Mouse (Mus musculus) stomach, embryonic 14.5 days (tissue): Measurements from ENCODE around the gene Dnah5. TPM values are rescaled to one million over a fixed set of nuclear protein-coding genes. Genes with fewer than 3 reads are reported as not detected.

Source experiments
- ATAC-seq: fragments of 200-750 bp; cut with Nextera tagmentation; 2 replicates; pipeline ENCODE4 v1.8.0; 2017; ENCODE audit warnings: low read depth, moderate TSS enrichment; ENCODE audit not compliant: insufficient number of reproducible peaks, insufficient read depth, low FRiP score
- H3K27ac ChIP-seq: fragments of 300-500 bp; sonication (generic); 2 replicates; pipeline ENCODE4 v1.5.1; 2014; ENCODE audit warnings: mild to moderate bottlenecking, low read length, moderate library complexity, mixed read lengths
- H3K27me3 ChIP-seq: fragments of 300-500 bp; sonication (generic); 2 replicates; pipeline ENCODE4 v1.6.1; 2014; ENCODE audit warnings: low read length, control low read depth, mixed read lengths; ENCODE audit not compliant: control insufficient read depth, insufficient read depth
- H3K36me3 ChIP-seq: fragments of 300-500 bp; sonication (generic); 2 replicates; pipeline ENCODE4 v1.6.1; 2014; ENCODE audit warnings: mild to moderate bottlenecking, control low read depth, low read length, moderate library complexity, mixed read lengths; ENCODE audit not compliant: control insufficient read depth, insufficient read depth
- H3K4me1 ChIP-seq: fragments of 300-500 bp; sonication (generic); 2 replicates; pipeline ENCODE4 v1.6.1; 2014; ENCODE audit warnings: low read length, control low read depth, mixed read lengths; ENCODE audit not compliant: control insufficient read depth, insufficient read depth
- H3K4me2 ChIP-seq: fragments of 300-500 bp; sonication (generic); replicated peaks from 2 replicates; pipeline ENCODE4 v1.6.1; 2014; ENCODE audit warnings: low read depth, low read length, control low read depth
- H3K4me3 ChIP-seq: fragments of 300-500 bp; sonication (generic); 2 replicates; pipeline ENCODE4 v1.5.1; 2014; ENCODE audit warnings: low read depth, low read length, control low read depth
- H3K9ac ChIP-seq: fragments of 300-500 bp; sonication (generic); replicated peaks from 2 replicates; pipeline ENCODE4 v1.6.1; 2014; ENCODE audit warnings: low read depth, mild to moderate bottlenecking, control low read depth, low read length, moderate library complexity, mixed read lengths
- H3K9me3 ChIP-seq: fragments of 300-500 bp; sonication (generic); 2 replicates; pipeline ENCODE4 v1.6.1; 2016; ENCODE audit warnings: low read depth, low read length, control low read depth; ENCODE audit not compliant: control insufficient read depth
- WGBS: fragments of 180-500 bp; shearing (Covaris S2); extraction: QIAGEN DNeasy Blood & Tissue Kit; methylation state at CpG from one replicate; pipeline ENCODE4 v1.1.7; 2014; 5-methylcytosine and 5-hydroxymethylcytosine counted together
- polyA plus RNA-seq: library from polyadenylated mRNA; unstranded; fragments of >200 nt; fragmentation: Nextera tagmentation; extraction: Ambion mirVana; gene quantifications from 2 replicates; pipeline ENCODE4 v1.2.1, GENCODE M21; 2014

Dnah5 gene
- 0.03 and 0.04 TPM in 2 replicates for polyA plus RNA-seq

DNA sequence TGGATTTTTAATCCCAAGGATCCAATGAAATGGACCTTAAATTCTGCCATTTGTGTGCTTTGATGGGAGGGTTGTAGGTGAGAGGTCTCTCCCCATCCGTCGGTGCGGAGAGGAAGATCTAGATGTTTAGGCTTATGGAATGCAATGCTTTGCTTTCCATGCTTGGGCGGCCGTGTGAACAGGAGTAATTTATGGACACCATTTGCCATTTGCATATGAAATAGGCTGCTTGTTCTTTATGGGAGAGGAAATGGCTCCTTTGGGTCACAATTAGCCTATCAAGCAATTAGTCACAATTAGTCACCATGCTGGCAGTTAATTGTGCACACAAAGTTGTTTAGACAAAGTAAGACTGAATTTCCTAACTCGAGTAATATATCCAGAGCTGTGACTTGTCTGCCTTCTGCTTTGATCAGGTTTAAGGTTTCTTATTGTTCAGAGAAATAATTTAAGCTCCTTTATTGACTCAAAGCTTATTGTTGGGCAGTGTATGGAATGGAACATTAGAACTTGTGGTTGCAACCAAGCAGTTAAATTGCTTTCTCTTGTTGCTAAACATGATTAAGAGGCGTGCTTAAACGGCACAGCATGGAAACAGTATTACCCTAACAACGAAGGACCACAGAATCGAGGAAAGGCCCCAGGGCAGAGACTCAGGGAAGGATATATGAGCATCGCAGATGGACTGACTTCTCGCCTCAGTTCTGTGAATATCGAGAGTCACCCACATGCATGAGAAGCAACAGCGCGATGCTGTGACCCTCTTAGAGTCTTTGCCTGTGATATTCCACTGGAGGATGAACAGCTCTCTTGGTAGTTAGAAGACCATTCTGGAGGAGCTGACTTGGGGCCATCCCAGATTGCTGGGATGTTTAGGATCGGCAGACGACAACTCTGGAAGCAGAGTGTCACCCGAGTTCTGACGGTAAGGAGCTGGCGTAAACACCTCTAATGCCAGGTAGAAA is at the start of gene Dnah5:
Gene Dnah5 (plus strand): TSS at position 642 of the 965 bp plus-strand sequence.
- Histone ChIP-seq H3K27ac (no peak within 1 kb of the TSS), H3K9me3 (no peaks in the 10 kb centered on the region), H3K4me2 (no peak within 1 kb of the TSS), H3K9ac (no peak within 1 kb of the TSS), H3K4me1 (no peaks in the 10 kb centered on the region), H3K4me3 (no peak within 1 kb of the TSS), H3K27me3 (no peaks in the 10 kb centered on the region), H3K36me3 (no peaks in the 10 kb centered on the region)
- ATAC-seq: no peak
- 79% methylated on average over 20 of the region's 20 CpGs for WGBS

DNA sequence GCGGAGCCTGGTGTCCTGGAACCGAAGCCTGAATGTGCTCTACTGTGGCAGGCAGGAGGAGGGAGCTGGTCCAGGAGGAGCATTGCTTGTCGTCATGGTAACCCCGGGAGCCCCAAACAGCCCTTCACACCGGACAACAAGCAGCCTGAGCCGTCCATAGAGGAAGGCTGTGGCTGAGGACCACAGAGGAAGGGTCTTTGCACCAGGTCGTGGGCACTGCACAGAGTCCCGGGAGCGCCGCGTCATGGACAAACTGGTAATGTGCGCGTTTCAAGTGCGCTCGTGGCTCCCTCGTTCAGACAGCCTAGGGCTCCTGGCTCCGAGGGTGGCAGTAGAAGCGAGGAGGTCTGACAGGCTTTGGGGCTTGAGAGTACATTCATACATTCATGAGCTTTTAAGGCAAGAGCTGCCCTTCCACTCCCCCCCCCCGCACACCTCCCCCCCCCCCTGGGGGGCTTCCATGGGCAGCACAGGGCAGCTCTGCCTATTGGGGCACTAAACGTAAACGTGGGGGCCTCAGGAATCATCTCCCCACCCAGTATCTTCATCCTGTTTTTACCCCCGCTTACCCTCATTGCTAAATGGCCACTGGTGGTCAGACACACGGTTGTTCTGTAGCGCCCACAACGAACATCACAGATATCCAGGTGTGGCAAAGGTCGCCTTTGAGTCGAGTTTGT is 48.6 kb upstream of the Dnah5 start:
- WGBS: 6% methylated on average over 26 of the region's 27 CpGs
- Histone ChIP-seq H3K4me3 (peak overlapping the region; percentile 18; the same call in 1 of the 2 replicates), H3K36me3 (no peaks in the 10 kb centered on the region), H3K9me3 (no peaks in the 10 kb centered on the region), H3K9ac (no peak overlapping the region), H3K4me2 (peak overlapping the region; percentile 63), H3K27ac (no peak overlapping the region), H3K4me1 (0 out of 2 replicates have a peak, but pooled peaks cover 10% of the 10 kb centered on the region), H3K27me3 (no peaks in the 10 kb centered on the region)
- ATAC-seq: peak; percentile 69

DNA sequence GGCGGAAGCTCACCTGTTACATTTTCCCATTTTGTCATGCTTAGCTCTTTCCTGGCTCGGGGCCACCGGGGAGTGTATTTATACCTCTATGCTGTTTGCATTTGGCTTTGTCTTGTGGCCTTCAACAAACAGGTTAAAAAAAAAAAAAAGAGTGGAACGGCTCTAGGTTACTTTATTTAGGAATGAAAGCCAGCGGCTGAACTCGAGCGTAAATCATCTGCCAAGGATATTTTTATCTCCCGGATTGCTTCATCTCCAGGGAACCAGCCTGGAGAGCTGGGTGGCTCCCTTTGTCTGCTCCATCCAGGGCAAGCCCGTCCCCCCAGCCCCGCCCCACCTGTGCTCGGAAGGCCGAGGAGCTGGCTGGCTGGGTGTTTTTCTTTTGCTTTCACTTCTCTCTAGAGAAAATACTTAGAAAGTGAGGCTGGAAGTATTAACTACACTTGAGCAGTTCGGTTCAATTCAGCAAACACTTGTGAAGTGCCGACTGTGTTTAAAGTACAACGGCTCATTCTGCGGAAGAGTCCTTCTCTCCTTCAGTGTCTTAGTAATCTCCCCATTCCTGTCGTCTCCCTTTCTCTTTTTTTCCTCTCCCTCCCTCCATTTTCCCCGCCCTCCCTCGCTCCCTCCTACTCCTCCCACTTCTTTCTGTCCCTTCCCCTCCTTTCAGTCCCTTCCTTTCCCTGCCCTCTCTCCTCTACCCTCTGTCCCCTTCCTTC is 44.6 kb upstream of the Dnah5 start:
- Histone ChIP-seq H3K4me1 (0 out of 2 replicates have a peak, but pooled peaks cover 10% of the 10 kb centered on the region), H3K4me3 (peak overlapping the region; percentile 44), H3K4me2 (peak overlapping the region; percentile 52), H3K27ac (peak overlapping the region; percentile 52; the same call in 1 of the 2 replicates), H3K36me3 (no peaks in the 10 kb centered on the region), H3K27me3 (no peaks in the 10 kb centered on the region), H3K9ac (peak overlapping the region; percentile 33; the same call in 1 of the 2 replicates), H3K9me3 (no peaks in the 10 kb centered on the region)
- 2% methylated on average over 19 of the region's 19 CpGs for WGBS
- peak; percentile 85 for ATAC-seq

DNA sequence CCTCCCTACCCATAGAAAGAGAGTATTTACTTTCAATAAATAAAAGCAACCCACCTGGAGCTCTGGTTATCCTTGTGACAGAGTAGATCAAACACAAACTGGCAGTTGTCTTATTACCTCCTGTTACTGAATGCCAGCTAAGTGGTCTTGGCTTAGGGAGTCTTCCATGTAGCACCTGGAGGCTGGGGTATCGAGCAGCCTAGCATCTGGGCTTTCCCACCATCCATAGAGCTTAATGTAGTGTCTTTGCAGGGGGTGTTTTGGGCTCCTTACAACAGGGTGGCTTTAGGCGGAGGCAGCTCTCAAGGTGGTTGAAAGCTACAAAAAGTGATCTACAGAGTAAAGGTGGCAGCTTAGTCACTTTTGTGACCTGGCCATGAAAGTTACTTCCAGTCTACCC is 41.3 kb upstream of the Dnah5 start:
- H3K4me3 ChIP-seq: no peak overlapping the region
- no peak overlapping the region for H3K4me2 ChIP-seq
- no peaks in the 10 kb centered on the region for H3K27me3 ChIP-seq
- 87% methylated on average over 2 of the region's 2 CpGs for WGBS
- H3K27ac ChIP-seq: no peak overlapping the region
- H3K9me3 ChIP-seq: no peaks in the 10 kb centered on the region
- no peak for ATAC-seq
- H3K4me1 ChIP-seq: 0 out of 2 replicates have a peak, but pooled peaks cover 4% of the 10 kb centered on the region
- H3K36me3 ChIP-seq: no peaks in the 10 kb centered on the region
- H3K9ac ChIP-seq: no peak overlapping the region

DNA sequence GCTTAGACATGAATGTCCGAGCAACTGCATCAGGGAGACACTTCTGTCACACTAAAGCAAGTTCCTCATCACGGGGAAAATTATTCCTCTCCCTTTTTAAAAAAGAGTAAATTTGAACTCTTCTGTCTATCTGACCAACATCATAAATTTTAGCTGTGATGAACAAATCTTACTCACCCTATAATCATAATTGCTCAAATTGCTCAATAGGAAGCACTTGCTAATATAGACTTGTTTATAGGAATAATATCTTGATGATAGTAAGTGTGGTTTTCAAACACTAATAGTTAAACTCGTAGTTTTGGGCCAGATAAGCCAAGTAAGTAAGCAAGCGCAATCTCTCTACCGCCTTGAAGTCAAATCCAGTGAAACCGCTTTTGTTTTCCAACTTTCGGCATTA is 38.3 kb upstream of the Dnah5 start:
- Histone ChIP-seq H3K4me3 (no peak overlapping the region), H3K27ac (no peak overlapping the region), H3K4me2 (no peak overlapping the region), H3K36me3 (no peaks in the 10 kb centered on the region), H3K9me3 (no peaks in the 10 kb centered on the region), H3K4me1 (no peaks in the 10 kb centered on the region), H3K27me3 (no peaks in the 10 kb centered on the region), H3K9ac (no peak overlapping the region)
- no peak for ATAC-seq
- WGBS: 82% methylated on average over 7 of the region's 7 CpGs

DNA sequence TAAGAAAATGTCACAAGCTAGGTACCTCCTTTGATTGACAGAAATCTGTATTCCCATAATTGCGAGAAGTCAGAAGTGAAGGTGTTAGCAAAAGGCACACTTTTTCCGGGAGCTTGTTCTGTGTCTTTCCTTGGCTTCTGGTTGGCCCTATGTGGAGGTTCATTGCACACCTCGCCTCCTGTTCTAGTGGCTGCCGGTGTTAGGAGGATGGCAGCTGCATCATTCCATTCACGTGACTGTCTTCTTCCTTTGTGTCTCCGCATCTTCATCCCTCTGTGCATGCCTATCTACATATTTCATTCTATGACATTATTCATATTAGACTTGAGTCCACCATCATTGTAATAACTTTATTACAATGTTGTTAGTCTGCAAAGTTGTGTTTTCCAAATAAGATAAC is 37.5 kb upstream of the Dnah5 start:
- no peaks in the 10 kb centered on the region for H3K4me1 ChIP-seq
- no peak for ATAC-seq

DNA sequence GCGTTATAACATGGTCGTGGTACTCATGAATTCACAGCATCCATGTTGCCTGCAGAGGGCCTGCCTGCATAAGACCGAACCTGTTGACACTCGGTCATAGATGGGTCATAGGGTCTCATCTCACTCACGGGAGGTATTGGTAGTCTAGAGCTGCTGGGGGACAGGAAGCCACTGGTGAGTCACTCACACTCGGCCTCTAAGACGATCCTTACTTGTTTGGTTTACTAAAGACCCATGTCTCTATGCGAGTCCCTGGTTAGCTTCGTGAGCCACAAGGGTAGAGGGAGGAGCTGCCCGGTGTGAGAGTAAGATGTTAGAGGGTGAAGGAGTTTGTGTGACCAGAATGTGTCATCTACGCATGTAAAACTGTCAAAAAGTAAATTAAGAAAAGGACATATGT is 24.6 kb upstream of the Dnah5 start:
- ATAC-seq: no peak
- H3K9me3 ChIP-seq: no peaks in the 10 kb centered on the region
- H3K4me1 ChIP-seq: no peaks in the 10 kb centered on the region
- no peaks in the 10 kb centered on the region for H3K27me3 ChIP-seq
- no peak overlapping the region for H3K27ac ChIP-seq
- no peak overlapping the region for H3K9ac ChIP-seq
- H3K4me3 ChIP-seq: no peak overlapping the region
- no peak overlapping the region for H3K4me2 ChIP-seq
- 90% methylated on average over 11 of the region's 11 CpGs for WGBS
- H3K36me3 ChIP-seq: no peaks in the 10 kb centered on the region

More for the DNA sequence above, 37.5 kb upstream of the Dnah5 start:
- H3K27ac ChIP-seq: no peak overlapping the region
- no peaks in the 10 kb centered on the region for H3K9me3 ChIP-seq
- no peak overlapping the region for H3K4me3 ChIP-seq
- H3K27me3 ChIP-seq: no peaks in the 10 kb centered on the region
- no peaks in the 10 kb centered on the region for H3K36me3 ChIP-seq
- WGBS: 85% methylated on average over 6 of the region's 6 CpGs
- H3K9ac ChIP-seq: no peak overlapping the region
- no peak overlapping the region for H3K4me2 ChIP-seq

DNA sequence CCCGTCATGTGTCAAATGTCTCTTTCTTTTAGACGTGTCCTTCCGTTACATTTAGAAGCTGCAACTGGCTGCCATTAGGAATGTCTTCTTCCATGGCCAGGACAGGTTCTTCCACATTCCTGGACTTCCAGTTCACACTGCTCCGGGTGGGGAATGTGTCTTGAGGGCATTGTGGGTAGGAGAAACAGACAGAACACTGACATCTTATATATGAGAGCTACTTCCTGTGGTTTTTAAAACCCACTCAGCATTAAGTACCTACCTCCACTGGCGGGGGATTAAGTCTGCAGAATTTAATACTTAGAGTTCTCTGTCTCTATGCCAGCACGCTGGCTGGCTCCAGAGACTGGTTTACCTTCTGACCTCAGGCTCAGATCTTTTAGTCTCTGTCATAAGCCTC is 24.0 kb upstream of the Dnah5 start:
- Histone ChIP-seq H3K27ac (no peak overlapping the region), H3K9ac (no peak overlapping the region), H3K4me1 (no peaks in the 10 kb centered on the region), H3K4me3 (no peak overlapping the region), H3K27me3 (no peaks in the 10 kb centered on the region), H3K9me3 (no peaks in the 10 kb centered on the region), H3K4me2 (no peak overlapping the region), H3K36me3 (no peaks in the 10 kb centered on the region)
- ATAC-seq: no peak
- 59% methylated on average over 6 of the region's 6 CpGs for WGBS
